Mouse (Mus musculus): ENCODE measurements around the gene Specc1. TPM values are rescaled to one million over a fixed set of nuclear protein-coding genes. Genes with fewer than 3 reads are reported as not detected.
A peak's percentile ranks its signal among the peaks of the same experiment; 100 is the strongest.

The Specc1 gene
- total and polyA plus RNA-seq, 3 experiments, result 2.5 to 5.8 TPM; not detected in 1

- DNase-seq (ENCODE audit: low read depth, low spot score), result no peak
- peaks cover 8 to 11% of the 10 kb centered on the region in 2 experiments for H3K4me1 ChIP-seq (ENCODE audit: control insufficient read depth in 1 of 2, insufficient read depth in 2 of 2, low read length in 2 of 2)
- H3K27ac ChIP-seq (ENCODE audit: control insufficient read depth, low read depth, low read length), result no peak overlapping the region
- no peaks in the 10 kb centered on the region; the same call in 1 of the 2 replicates for H3K79me2 ChIP-seq (ENCODE audit: control insufficient read depth, insufficient read depth, low read length, poor library complexity)
- H3K27me3 ChIP-seq (ENCODE audit: control insufficient read depth in 1 of 2, insufficient read depth in 2 of 2, low read length in 2 of 2), result no peaks in the 10 kb centered on the region
- H3K9me3 ChIP-seq (replicated peaks; ENCODE audit: insufficient read depth, low read length), result no peaks in the 10 kb centered on the region
- H3K9ac ChIP-seq (ENCODE audit: control insufficient read depth, low read depth, low read length, poor library complexity, severe bottlenecking), result no peak overlapping the region
- TF ChIP-seq MAZ (IDR thresholded peaks at IDR 0.05; ENCODE audit: low read depth, low read length) (no peak), MXI1 (IDR thresholded peaks at IDR 0.05; ENCODE audit: low read depth, low read length) (no peak), MAFK (IDR thresholded peaks at IDR 0.05; ENCODE audit: borderline replicate concordance, low read depth, low read length) (no peak), TBP (IDR thresholded peaks at IDR 0.05; ENCODE audit: low read depth, low read length) (no peak), MEF2A (IDR thresholded peaks at IDR 0.05; ENCODE audit: extremely low read depth, insufficient replicate concordance, low read depth, low read length, poor library complexity, severe bottlenecking) (no peak), MYB (IDR thresholded peaks at IDR 0.05; ENCODE audit: low read depth, low read length) (no peak), SMC3 (IDR thresholded peaks at IDR 0.05; ENCODE audit: low read depth, low read length) (no peak), ZMIZ1 (IDR thresholded peaks at IDR 0.05; ENCODE audit: low read depth, low read length) (no peak), JUND (IDR thresholded peaks at IDR 0.05; ENCODE audit: low read depth, low read length) (no peak), KAT2A (conservative IDR thresholded peaks at IDR 0.05; ENCODE audit: low read depth, low read length) (no peak), POLR2A (IDR thresholded peaks at IDR 0.05; ENCODE audit: control insufficient read depth in 1 of 2, insufficient read depth in 1 of 2, low read depth in 1 of 2, low read length in 2 of 2, poor library complexity in 1 of 2) (no peak), SIN3A (IDR thresholded peaks at IDR 0.05; ENCODE audit: low read length) (no peak), CHD2 (IDR thresholded peaks at IDR 0.05; ENCODE audit: low read length) (no peak), RCOR1 (IDR thresholded peaks at IDR 0.05; ENCODE audit: low read depth, low read length) (no peak), MAX (IDR thresholded peaks at IDR 0.05; ENCODE audit: low read length) (no peak), POLR2AphosphoS2 (IDR thresholded peaks at IDR 0.05; ENCODE audit: low read length) (no peak), BHLHE40 (IDR thresholded peaks at IDR 0.05; ENCODE audit: borderline replicate concordance, low read depth, low read length) (no peak)
- H3K4me3 ChIP-seq (ENCODE audit: control insufficient read depth in 1 of 2, insufficient read depth in 1 of 2, low read depth in 2 of 2, low read length in 2 of 2), result no peak overlapping the region
- peaks cover 0 to 16% of the 10 kb centered on the region in 2 experiments; a peak in 2 of 4 replicates for H3K36me3 ChIP-seq (ENCODE audit: control insufficient read depth in 1 of 2, insufficient read depth in 2 of 2, low read length in 2 of 2)
Observed at GRCm38 (mm10) chr11:62075551-62075950, 119.0 kb downstream of the Specc1 start.

GRCm38 (mm10) chr11:62076345-62077156, 120.0 kb downstream of the Specc1 start:
- 0 out of 2 replicates have a peak, but pooled peaks have one; percentile 5 for TF ChIP-seq ELF1 (IDR thresholded peaks at IDR 0.05; ENCODE audit: low read depth, low read length)
- 0 out of 2 replicates have a peak, but pooled peaks have one; percentile 21 for TF ChIP-seq TBP (IDR thresholded peaks at IDR 0.05; ENCODE audit: low read depth, low read length)
- 0 out of 2 replicates have a peak, but pooled peaks have one; percentile 10 for TF ChIP-seq ETS1 (IDR thresholded peaks at IDR 0.05; ENCODE audit: low read depth, low read length)
- peak; percentile 67; the same call in 1 of the 2 replicates for TF ChIP-seq MAZ (IDR thresholded peaks at IDR 0.05; ENCODE audit: low read depth, low read length)
- TF ChIP-seq RCOR1 (IDR thresholded peaks at IDR 0.05; ENCODE audit: low read depth, low read length), result no peak
- TF ChIP-seq USF2 (IDR thresholded peaks at IDR 0.05; ENCODE audit: borderline replicate concordance in 1 of 2, insufficient read depth in 1 of 2, low read depth in 1 of 2, low read length in 2 of 2), result no peak
- no peak for TF ChIP-seq CHD1 (IDR thresholded peaks at IDR 0.05; ENCODE audit: low read depth, low read length)
- TF ChIP-seq HCFC1 (IDR thresholded peaks at IDR 0.05; ENCODE audit: low read depth, low read length), result 0 out of 2 replicates have a peak, but pooled peaks have one; percentile 18
- peak in 1 of 2 experiments; percentile 25; a peak in 2 of 4 replicates for TF ChIP-seq POLR2A (IDR thresholded peaks at IDR 0.05; ENCODE audit: control insufficient read depth in 1 of 2, insufficient read depth in 1 of 2, low read depth in 1 of 2, low read length in 2 of 2, poor library complexity in 1 of 2)
- TF ChIP-seq UBTF (IDR thresholded peaks at IDR 0.05; ENCODE audit: borderline replicate concordance, insufficient read depth, low read depth, low read length), result no peak
- TF ChIP-seq RAD21 (IDR thresholded peaks at IDR 0.05; ENCODE audit: low read depth, low read length), result no peak
- TF ChIP-seq SIN3A (IDR thresholded peaks at IDR 0.05; ENCODE audit: low read length), result peak; percentile 18; the same call in 1 of the 2 replicates
- peak; percentile 70 for TF ChIP-seq ZNF384 (IDR thresholded peaks at IDR 0.05; ENCODE audit: low read depth, low read length)
- Histone ChIP-seq H3K4me3 (ENCODE audit: control insufficient read depth in 1 of 2, insufficient read depth in 1 of 2, low read depth in 2 of 2, low read length in 2 of 2) (peak overlapping the region; percentile 82 to 90), H3K9ac (ENCODE audit: control insufficient read depth, low read depth, low read length, poor library complexity, severe bottlenecking) (peak overlapping the region; percentile 84), H3K27ac (ENCODE audit: control insufficient read depth, low read depth, low read length) (no peak overlapping the region), H3K36me3 (ENCODE audit: control insufficient read depth in 1 of 2, insufficient read depth in 2 of 2, low read length in 2 of 2) (peaks cover 0 to 16% of the 10 kb centered on the region in 2 experiments; a peak in 2 of 4 replicates), H3K79me2 (ENCODE audit: control insufficient read depth, insufficient read depth, low read length, poor library complexity) (no peaks in the 10 kb centered on the region; the same call in 1 of the 2 replicates), H3K4me1 (ENCODE audit: control insufficient read depth in 1 of 2, insufficient read depth in 2 of 2, low read length in 2 of 2) (peaks cover 8 to 11% of the 10 kb centered on the region in 2 experiments), H3K9me3 (replicated peaks; ENCODE audit: insufficient read depth, low read length) (no peaks in the 10 kb centered on the region), H3K27me3 (ENCODE audit: control insufficient read depth in 1 of 2, insufficient read depth in 2 of 2, low read length in 2 of 2) (no peaks in the 10 kb centered on the region)
- peak; percentile 100 for DNase-seq (ENCODE audit: low read depth, low spot score)
